Mouse (Mus musculus): ENCODE measurements around the gene Hsdl1. TPM values are rescaled to one million over a fixed set of nuclear protein-coding genes. Genes with fewer than 3 reads are reported as not detected.

Hsdl1 gene
- total RNA-seq, 2 experiments from 2014 or later, result 7.9 to 9.9 TPM

DNA sequence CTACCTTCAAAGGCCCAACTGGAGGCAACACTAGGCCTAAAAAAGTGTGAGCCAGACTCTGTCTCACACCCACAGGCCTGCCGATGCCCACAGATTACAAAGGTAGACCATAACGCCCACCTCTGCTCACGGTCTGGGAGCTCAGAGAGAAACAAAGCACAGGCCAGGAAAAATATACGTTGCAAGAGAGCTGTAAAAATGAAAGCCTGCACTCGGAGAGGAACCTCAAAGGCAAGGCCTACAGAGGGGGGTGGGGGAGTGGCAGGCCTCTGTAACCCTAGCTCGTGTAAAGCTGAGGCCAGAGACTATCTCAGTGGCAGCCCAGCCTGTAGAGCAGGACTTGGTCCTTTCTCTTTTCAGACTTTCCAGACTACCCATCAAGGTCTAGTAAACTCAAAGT lies 29.8 kb downstream of the Hsdl1 start:
- no peak for ATAC-seq (replicated peaks; ENCODE audit: low FRiP score, poor library complexity, severe bottlenecking)

DNA sequence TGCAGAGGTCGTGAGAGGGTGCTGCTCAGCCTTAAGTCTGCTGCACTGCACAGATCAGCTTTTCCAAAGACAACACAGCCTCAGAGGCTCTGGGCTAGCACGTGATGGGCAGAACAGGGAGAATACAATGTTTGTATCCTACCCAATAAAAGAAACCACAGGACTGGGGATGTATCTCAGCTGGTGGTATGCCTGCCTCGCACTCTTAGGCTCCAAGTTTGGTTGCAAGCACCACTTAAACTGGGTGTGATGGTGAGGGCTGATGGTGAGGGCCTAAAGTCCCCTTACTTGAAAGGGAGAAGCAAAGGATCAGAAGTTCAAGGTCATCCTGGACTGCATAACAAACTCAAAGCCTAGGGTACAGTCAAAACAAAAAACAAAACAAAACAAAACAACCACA lies 30.4 kb downstream of the Hsdl1 start:
- ATAC-seq (replicated peaks; ENCODE audit: low FRiP score, poor library complexity, severe bottlenecking), result no peak

DNA sequence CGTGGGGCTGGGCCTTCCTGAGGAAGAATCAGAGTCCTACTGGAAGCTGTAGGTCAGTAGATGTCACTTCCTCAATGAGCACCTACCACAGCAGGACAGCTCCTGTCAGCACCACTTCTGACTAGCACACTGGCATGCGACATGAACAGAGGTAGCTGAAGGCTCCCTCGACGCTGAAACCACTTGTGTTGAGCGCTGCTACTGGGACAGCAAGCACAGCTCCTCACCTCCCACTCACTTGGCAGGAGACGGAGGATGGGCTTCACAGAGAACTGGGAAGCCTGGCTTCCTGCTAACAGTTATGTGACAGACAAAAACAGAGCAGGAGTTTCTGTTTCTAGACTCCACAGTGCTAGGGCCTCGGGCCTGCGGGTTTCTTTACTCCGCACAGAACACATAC lies 43.0 kb downstream of the Hsdl1 start:
- ATAC-seq (replicated peaks; ENCODE audit: low FRiP score, poor library complexity, severe bottlenecking), result no peak

DNA sequence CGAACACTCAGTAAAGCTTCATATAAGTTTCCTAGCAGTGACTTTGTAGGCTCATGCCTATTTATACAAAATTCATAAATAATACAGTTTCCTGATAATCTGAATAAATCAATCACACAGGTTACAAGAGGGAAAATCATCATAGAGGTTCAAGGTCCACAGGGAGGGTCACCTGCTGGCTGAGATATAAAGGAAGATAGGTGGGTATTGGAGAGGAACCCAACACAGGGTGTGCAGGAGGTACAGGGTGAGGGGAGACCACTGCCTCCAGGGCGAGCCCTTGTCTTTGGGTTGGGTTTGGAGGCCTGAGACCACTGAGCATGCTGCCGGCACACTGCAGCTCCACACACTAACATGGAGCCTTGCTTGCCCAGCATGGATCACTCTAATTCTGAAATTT lies 43.6 kb downstream of the Hsdl1 start:
- ATAC-seq (replicated peaks; ENCODE audit: low FRiP score, poor library complexity, severe bottlenecking), result no peak

DNA sequence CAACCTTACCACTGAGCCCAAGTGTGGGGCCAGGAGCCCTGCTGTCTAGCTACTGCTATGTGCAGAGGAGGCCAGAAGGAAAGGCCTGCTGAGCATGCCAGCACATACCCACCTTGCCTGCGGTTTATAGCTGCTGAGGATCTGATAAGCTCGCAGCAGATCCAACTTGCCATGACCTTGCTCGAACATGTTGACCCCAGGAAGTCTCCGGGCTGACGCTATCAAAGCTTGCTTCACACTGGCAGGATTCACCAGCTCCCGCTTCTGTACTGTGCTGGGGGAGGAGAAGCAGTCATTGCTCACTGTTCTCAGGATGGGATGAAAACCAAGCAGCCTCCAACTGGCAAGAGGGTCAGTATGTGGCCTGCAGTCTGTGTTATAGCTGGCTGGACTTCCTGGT lies 44.0 kb downstream of the Hsdl1 start:
- no peak for ATAC-seq (replicated peaks; ENCODE audit: low FRiP score, poor library complexity, severe bottlenecking)

DNA sequence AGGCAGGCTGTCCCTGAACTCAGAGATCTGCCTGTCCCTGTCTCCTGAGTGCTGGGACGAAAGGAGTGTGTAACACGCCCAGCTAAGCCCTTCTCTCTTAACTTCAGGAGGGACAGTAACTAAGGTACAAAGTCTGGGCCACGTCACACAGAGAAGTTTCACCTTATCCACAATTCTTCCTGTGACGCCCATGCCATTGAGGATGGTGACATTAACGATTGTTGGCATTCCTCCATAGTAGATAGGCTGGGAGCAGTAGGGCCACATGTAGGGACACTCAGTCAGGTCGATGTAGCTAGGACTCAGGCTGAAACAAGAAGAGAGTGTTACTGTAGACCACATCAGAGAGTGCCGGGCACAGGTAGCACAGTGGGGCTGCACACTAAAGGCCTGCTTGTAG lies 46.2 kb downstream of the Hsdl1 start:
- no peak for ATAC-seq (replicated peaks; ENCODE audit: low FRiP score, poor library complexity, severe bottlenecking)

DNA sequence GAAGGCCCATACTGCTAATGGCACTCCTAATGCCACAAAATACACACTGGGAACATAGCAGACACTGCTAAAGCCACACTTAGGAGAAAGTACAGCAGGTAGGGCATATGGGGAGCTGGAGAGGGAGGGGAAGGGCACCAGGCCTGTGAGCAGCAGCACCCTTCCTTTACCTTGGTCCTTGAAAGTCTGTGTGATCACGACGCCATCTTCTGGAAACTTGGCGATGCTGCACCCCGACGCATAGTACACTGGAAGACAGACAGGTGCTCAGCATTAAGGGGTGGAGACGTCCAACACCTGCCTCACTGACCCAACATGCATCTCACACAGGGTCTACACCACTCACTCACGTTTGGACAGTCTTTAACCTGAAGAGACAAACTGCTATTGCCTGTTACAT lies 54.9 kb downstream of the Hsdl1 start:
- no peak for ATAC-seq (replicated peaks; ENCODE audit: low FRiP score, poor library complexity, severe bottlenecking)

- ATAC-seq (replicated peaks; ENCODE audit: low FRiP score, poor library complexity, severe bottlenecking), result no peak
These were observed 58.3 kb downstream of the Hsdl1 start for GRCm38 (mm10) chr8:119516674-119517073.

GRCm38 (mm10) chr8:119515767-119516166 lies 59.2 kb downstream of the Hsdl1 start:
- ATAC-seq (replicated peaks; ENCODE audit: low FRiP score, poor library complexity, severe bottlenecking), result no peak

DNA sequence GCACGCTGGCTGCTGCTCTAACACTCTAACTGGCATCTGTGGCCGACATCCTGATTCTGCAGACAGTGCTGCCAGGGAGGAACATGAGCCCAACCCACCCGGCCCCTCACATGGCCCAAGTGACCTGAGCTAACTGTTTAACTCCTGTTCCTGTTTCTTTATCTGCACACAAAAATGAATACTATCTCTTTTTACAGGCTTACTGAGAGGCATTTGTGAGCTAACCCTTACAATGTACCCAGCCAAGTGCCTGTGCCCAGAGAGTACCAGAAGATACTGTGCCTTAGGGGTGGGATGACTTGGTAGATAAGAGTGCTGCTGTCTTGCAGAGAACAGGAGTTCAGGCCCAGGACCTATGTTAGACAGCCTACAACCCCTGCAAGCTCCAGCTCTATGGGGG lies 60.0 kb downstream of the Hsdl1 start:
- ATAC-seq (replicated peaks; ENCODE audit: low FRiP score, poor library complexity, severe bottlenecking), result no peak

DNA sequence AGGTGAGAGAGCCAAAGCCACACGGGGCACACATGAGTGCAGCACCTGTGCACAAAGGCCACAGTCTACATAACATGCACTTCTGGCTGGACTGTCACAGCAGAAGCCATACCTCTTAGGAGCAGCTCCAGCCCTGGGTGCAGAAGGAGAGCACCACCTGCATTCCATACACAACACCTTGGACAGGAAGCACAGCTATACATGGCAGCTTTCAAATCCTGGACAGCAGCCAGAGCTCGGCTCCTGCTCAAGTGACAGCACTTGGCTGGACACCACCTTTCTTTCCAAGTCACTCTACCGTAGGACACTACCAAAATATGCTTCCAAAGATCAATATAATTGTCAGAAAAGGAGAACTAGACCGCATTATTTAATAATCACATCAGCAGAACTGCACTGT lies 61.6 kb downstream of the Hsdl1 start:
- ATAC-seq (replicated peaks; ENCODE audit: low FRiP score, poor library complexity, severe bottlenecking), result no peak

Other genes starting within 250 kb of the Hsdl1 start
- 28.6 and 34.9 TPM in 2 replicates for gene Hsbp1, start 230.7 kb downstream of the Hsdl1 start, total RNA-seq (2015; ENCODE audit: low replicate concordance)
- gene Hsbp1, start 230.7 kb downstream of the Hsdl1 start, total RNA-seq (2017; ENCODE audit: low replicate concordance), result 23.7 and 25.0 TPM in 2 replicates
- gene Mlycd, start 180.3 kb downstream of the Hsdl1 start, total RNA-seq (2015; ENCODE audit: low replicate concordance), result 2.7 TPM in 1 of 2 replicates, not detected in the other
- gene Mlycd, start 180.3 kb downstream of the Hsdl1 start, total RNA-seq (2017; ENCODE audit: low replicate concordance), result 1.3 and 1.8 TPM in 2 replicates
- gene Osgin1, start 141.1 kb downstream of the Hsdl1 start, total RNA-seq (2015; ENCODE audit: low replicate concordance), result 1.7 TPM in 2 replicates
- gene Osgin1, start 141.1 kb downstream of the Hsdl1 start, total RNA-seq (2017; ENCODE audit: low replicate concordance), result 0.70 and 0.94 TPM in 2 replicates
- not detected in 2 replicates for gene Necab2, start 128.5 kb downstream of the Hsdl1 start, total RNA-seq (2015; ENCODE audit: low replicate concordance)
- not detected in 2 replicates for gene Necab2, start 128.5 kb downstream of the Hsdl1 start, total RNA-seq (2017; ENCODE audit: low replicate concordance)
- gene Slc38a8, start 73.5 kb downstream of the Hsdl1 start, total RNA-seq (2015; ENCODE audit: low replicate concordance), result not detected in 2 replicates
- not detected in 2 replicates for gene Slc38a8, start 73.5 kb downstream of the Hsdl1 start, total RNA-seq (2017; ENCODE audit: low replicate concordance)
- gene Mbtps1, start 16.4 kb downstream of the Hsdl1 start, total RNA-seq (2015; ENCODE audit: low replicate concordance), result 36.1 and 41.0 TPM in 2 replicates
- 43.0 and 68.2 TPM in 2 replicates for gene Mbtps1, start 16.4 kb downstream of the Hsdl1 start, total RNA-seq (2017; ENCODE audit: low replicate concordance)
- not detected in 2 replicates for gene Dnaaf1, start 52 bp upstream of the Hsdl1 start, total RNA-seq (2015; ENCODE audit: low replicate concordance)
- not detected in 2 replicates for gene Dnaaf1, start 52 bp upstream of the Hsdl1 start, total RNA-seq (2017; ENCODE audit: low replicate concordance)
- 2.5 and 8.3 TPM in 2 replicates for gene Taf1c, start 30.0 kb upstream of the Hsdl1 start, total RNA-seq (2015; ENCODE audit: low replicate concordance)
- gene Taf1c, start 30.0 kb upstream of the Hsdl1 start, total RNA-seq (2017; ENCODE audit: low replicate concordance), result 2.5 and 3.7 TPM in 2 replicates
- not detected in 2 replicates for gene Adad2, start 37.6 kb upstream of the Hsdl1 start, total RNA-seq (2015; ENCODE audit: low replicate concordance)
- not detected in 2 replicates for gene Adad2, start 37.6 kb upstream of the Hsdl1 start, total RNA-seq (2017; ENCODE audit: low replicate concordance)
- gene Kcng4, start 60.5 kb upstream of the Hsdl1 start, total RNA-seq (2015; ENCODE audit: low replicate concordance), result not detected in 2 replicates
- gene Kcng4, start 60.5 kb upstream of the Hsdl1 start, total RNA-seq (2017; ENCODE audit: low replicate concordance), result not detected in 2 replicates
- gene Wfdc1, start 91.2 kb upstream of the Hsdl1 start, total RNA-seq (2015; ENCODE audit: low replicate concordance), result not detected in 2 replicates
- not detected in 2 replicates for gene Wfdc1, start 91.2 kb upstream of the Hsdl1 start, total RNA-seq (2017; ENCODE audit: low replicate concordance)
- not detected in 2 replicates for gene Atp2c2, start 124.8 kb upstream of the Hsdl1 start, total RNA-seq (2015; ENCODE audit: low replicate concordance)
- gene Atp2c2, start 124.8 kb upstream of the Hsdl1 start, total RNA-seq (2017; ENCODE audit: low replicate concordance), result not detected in 2 replicates
- 0.42 and 1.3 TPM in 2 replicates for gene Tldc1, start 203.2 kb upstream of the Hsdl1 start, total RNA-seq (2015; ENCODE audit: low replicate concordance)
- 1.4 TPM in 1 of 2 replicates, not detected in the other for gene Tldc1, start 203.2 kb upstream of the Hsdl1 start, total RNA-seq (2017; ENCODE audit: low replicate concordance)

Measured in erythroblast, adult 5-6 weeks (primary cell).